Mouse (Mus musculus) olfactory bulb, adult 2 months (tissue): ENCODE results near the gene Arid3a.

Experiments
- CTCF ChIP-seq: fragments of 200-500 bp; IDR thresholded peaks from 2 replicates; pipeline ENCODE4 v1.5.1; 2012; ENCODE audit warnings: low read depth, mild to moderate bottlenecking, low read length, moderate library complexity; ENCODE audit not compliant: insufficient read depth
- POLR2A ChIP-seq: fragments of 200-500 bp; IDR thresholded peaks from 2 replicates; pipeline ENCODE4 v1.6.1; 2012; ENCODE audit warnings: mild to moderate bottlenecking, low read depth, low read length, moderate library complexity; ENCODE audit not compliant: insufficient read depth

GRCm38 (mm10) chr10:79924998-79925784 is 1.7 kb upstream of the Arid3a start:
- peak; percentile 99 for TF ChIP-seq CTCF
- TF ChIP-seq POLR2A = no peak
